Mouse (Mus musculus) intestine, embryonic 14.5 days (tissue): ENCODE measurements around the gene Olfr1037. TPM values are rescaled to one million over a fixed set of nuclear protein-coding genes. Genes with fewer than 3 reads are reported as not detected.
"Not testable (repeated sequence)": the region's sequence is repeated elsewhere in the genome, so short reads cannot be mapped to it uniquely, and the experiment has no call there.

ENCODE experiments used
- ATAC-seq: fragments of 200-750 bp; cut with Nextera tagmentation; replicated peaks from 2 replicates; pipeline ENCODE4 v1.8.0; 2017; ENCODE audit warnings: low read depth, moderate number of reproducible peaks, moderate TSS enrichment, moderate library complexity; ENCODE audit not compliant: low FRiP score, low TSS enrichment
- DNase-seq: peaks from one replicate; pipeline ENCODE4 v3.0.0-alpha.2; 2018; ENCODE audit warnings: low spot score
- H3K27ac ChIP-seq: fragments of 300-500 bp; sonication (generic); 2 replicates; pipeline ENCODE4 v1.5.1; 2014; ENCODE audit warnings: low read depth, mild to moderate bottlenecking, control low read depth
- H3K27me3 ChIP-seq: fragments of 300-500 bp; sonication (generic); replicated peaks from 2 replicates; pipeline ENCODE4 v1.6.1; 2014; ENCODE audit warnings: low read length, control low read depth; ENCODE audit not compliant: control insufficient read depth, insufficient read depth
- H3K36me3 ChIP-seq: fragments of 300-500 bp; sonication (generic); 2 replicates; pipeline ENCODE4 v1.6.1; 2014; ENCODE audit warnings: low read length, control low read depth; ENCODE audit not compliant: control insufficient read depth, insufficient read depth
- H3K4me1 ChIP-seq: fragments of 300-500 bp; sonication (generic); replicated peaks from 2 replicates; pipeline ENCODE4 v1.6.1; 2014; ENCODE audit warnings: low read length, control low read depth, mixed read lengths; ENCODE audit not compliant: control insufficient read depth, insufficient read depth
- H3K4me2 ChIP-seq: fragments of 300-500 bp; sonication (generic); 2 replicates; pipeline ENCODE4 v1.6.1; 2014; ENCODE audit warnings: low read length
- H3K4me3 ChIP-seq: fragments of 300-500 bp; sonication (generic); 2 replicates; pipeline ENCODE4 v1.5.1; 2014; ENCODE audit warnings: low read depth, low read length, control low read depth, mixed read lengths
- H3K9ac ChIP-seq: fragments of 300-500 bp; sonication (generic); 2 replicates; pipeline ENCODE4 v1.6.1; 2014; ENCODE audit warnings: mild to moderate bottlenecking, low read length
- H3K9me3 ChIP-seq: fragments of 300-500 bp; sonication (generic); 2 replicates; pipeline ENCODE4 v1.6.1; 2016; ENCODE audit warnings: low read length, control low read depth; ENCODE audit not compliant: control insufficient read depth
- WGBS: fragments of 180-500 bp; shearing (Covaris S2); extraction: QIAGEN DNeasy Blood & Tissue Kit; methylation state at CpG from one replicate; pipeline ENCODE4 v1.1.7; 2014; 5-methylcytosine and 5-hydroxymethylcytosine counted together
- polyA plus RNA-seq: library from polyadenylated mRNA; unstranded; fragments of >200 nt; fragmentation: Nextera tagmentation; extraction: Ambion mirVana; gene quantifications from 2 replicates; pipeline ENCODE4 v1.2.1, GENCODE M21; 2014

The Olfr1037 gene
- not detected in 2 replicates for polyA plus RNA-seq

DNA sequence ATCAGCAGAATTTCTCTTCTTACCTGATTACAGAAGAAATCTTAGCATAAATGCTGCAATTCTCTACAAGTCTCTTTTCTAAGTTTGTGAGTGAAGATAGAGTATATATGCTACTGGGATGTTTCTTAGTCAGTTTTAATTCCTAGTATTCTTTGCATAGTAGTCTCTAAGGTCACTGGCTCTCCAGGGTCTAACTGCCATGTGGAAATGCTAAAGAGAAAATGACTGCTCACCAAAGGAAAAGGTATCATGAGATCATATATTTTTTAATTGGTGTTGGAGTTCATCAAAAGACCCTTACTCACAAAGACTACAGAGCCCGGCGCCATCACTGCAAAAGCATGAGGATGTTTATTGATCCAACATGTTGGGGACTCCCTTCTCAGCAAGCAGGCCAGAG lies at the start of gene Olfr1037:
TSS of gene Olfr1037 (minus strand) at position 101 of the 400 bp plus-strand sequence.
- no peaks in the 10 kb centered on the region for H3K9me3 ChIP-seq
- H3K4me1 ChIP-seq = no peaks in the 10 kb centered on the region
- ATAC-seq = no peak
- H3K4me2 ChIP-seq = no peak within 1 kb of the TSS
- no peaks in the 10 kb centered on the region for H3K27me3 ChIP-seq
- no peak within 1 kb of the TSS for H3K9ac ChIP-seq
- no peaks in the 10 kb centered on the region for H3K36me3 ChIP-seq
- no peak within 1 kb of the TSS for H3K27ac ChIP-seq
- no peak for DNase-seq
- no peak within 1 kb of the TSS for H3K4me3 ChIP-seq
- WGBS = 99% methylated on average over 2 of the region's 2 CpGs

DNA sequence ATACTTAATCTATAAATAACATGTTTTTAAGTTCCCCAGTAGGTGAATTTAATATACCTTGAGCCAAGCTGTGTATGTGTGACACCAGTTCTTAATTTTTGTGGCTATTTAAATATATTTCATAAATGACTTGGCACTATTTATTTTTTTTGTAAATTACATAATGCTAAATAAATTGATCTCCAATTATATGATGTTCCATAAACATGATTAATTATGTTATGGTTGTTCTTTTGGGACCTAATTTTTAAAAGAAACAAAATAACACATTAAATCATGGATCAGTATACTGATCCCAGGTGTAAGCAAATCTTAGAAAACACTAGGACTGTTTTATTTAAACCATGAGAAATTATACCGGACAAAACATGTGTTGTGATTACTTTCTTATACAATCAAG lies 48.6 kb upstream of the Olfr1037 start, which contains the start of gene Olfr1039:
TSS of gene Olfr1039 (minus strand) at position 101 of the 400 bp plus-strand sequence.
- H3K4me2 ChIP-seq = no peak within 1 kb of the TSS
- H3K9me3 ChIP-seq = no peaks in the 10 kb centered on the region
- ATAC-seq (no peak), DNase-seq (no peak)
- no peaks in the 10 kb centered on the region for H3K27me3 ChIP-seq
- H3K4me3 ChIP-seq = no peak within 1 kb of the TSS
- no peak within 1 kb of the TSS for H3K9ac ChIP-seq
- no peak within 1 kb of the TSS for H3K27ac ChIP-seq
- WGBS = 92% methylated on average over 1 of the region's 1 CpGs
- no peaks in the 10 kb centered on the region for H3K36me3 ChIP-seq
- no peaks in the 10 kb centered on the region for H3K4me1 ChIP-seq

GRCm38 (mm10) chr2:86080478-86080877 lies 6.7 kb downstream of the Olfr1037 start:
- not testable (repeated sequence) for DNase-seq, ATAC-seq, H3K4me1 ChIP-seq, H3K9ac ChIP-seq, H3K4me2 ChIP-seq, H3K9me3 ChIP-seq, H3K27ac ChIP-seq, H3K27me3 ChIP-seq, H3K4me3 ChIP-seq, H3K36me3 ChIP-seq
- WGBS = 91% methylated on average over 1 of the region's 1 CpGs

DNA sequence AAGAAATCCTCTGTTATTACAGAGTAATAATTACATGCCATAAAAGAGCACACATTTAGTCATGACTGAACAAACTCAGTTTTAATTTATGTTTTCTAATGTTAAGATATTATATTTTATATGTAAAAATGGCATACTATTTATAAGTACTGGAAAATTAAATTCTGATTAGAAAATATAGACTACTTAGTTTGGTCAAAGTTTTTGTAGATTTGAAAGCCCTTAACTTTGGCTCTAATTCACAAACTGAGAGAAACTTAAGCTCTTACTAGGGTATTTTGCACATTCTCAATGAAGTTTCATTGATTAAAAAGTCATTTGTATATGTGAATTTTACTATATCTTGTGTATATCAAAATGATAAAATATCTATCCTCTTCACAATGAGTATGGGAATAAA lies 13.5 kb downstream of the Olfr1037 start, which contains the start of gene Olfr1036:
TSS of gene Olfr1036 (plus strand) at position 301 of the 400 bp plus-strand sequence.
- H3K4me3 ChIP-seq, H3K36me3 ChIP-seq, DNase-seq, H3K4me2 ChIP-seq, H3K27ac ChIP-seq, H3K9ac ChIP-seq, H3K9me3 ChIP-seq, H3K4me1 ChIP-seq, H3K27me3 ChIP-seq, ATAC-seq: not testable (repeated sequence)

GRCm38 (mm10) chr2:86070189-86070588 lies 17.0 kb downstream of the Olfr1037 start:
- Histone ChIP-seq H3K27ac (no peak overlapping the region), H3K9ac (no peak overlapping the region), H3K4me2 (no peak overlapping the region), H3K36me3 (no peaks in the 10 kb centered on the region), H3K4me3 (no peak overlapping the region), H3K4me1 (no peaks in the 10 kb centered on the region), H3K27me3 (no peaks in the 10 kb centered on the region), H3K9me3 (no peaks in the 10 kb centered on the region)
- ATAC-seq (no peak), DNase-seq (no peak)
- 87% methylated on average over 8 of the region's 8 CpGs for WGBS

DNA sequence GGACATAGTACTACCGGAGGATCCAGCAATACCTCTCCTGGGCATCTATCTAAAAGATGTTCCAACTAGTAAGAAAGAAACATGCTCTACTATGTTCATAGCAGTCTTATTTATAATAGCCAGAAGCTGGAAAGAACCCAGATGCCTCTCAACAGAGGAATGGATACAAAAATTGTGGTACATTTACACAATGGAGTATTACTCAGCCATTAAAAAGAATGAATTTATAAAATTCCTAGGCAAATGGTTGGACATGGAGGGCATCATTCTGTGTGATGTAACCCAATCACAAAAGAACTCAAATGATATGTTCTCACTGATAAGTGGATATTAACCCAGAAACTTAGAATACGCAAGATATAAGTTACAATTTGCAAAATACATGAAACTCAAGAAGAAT lies 23.4 kb downstream of the Olfr1037 start:
- 97% methylated on average over 2 of the region's 2 CpGs for WGBS
- not testable (repeated sequence) for H3K27me3 ChIP-seq, H3K4me3 ChIP-seq, H3K4me2 ChIP-seq, ATAC-seq, H3K36me3 ChIP-seq, H3K27ac ChIP-seq, H3K4me1 ChIP-seq, H3K9me3 ChIP-seq, DNase-seq, H3K9ac ChIP-seq

DNA sequence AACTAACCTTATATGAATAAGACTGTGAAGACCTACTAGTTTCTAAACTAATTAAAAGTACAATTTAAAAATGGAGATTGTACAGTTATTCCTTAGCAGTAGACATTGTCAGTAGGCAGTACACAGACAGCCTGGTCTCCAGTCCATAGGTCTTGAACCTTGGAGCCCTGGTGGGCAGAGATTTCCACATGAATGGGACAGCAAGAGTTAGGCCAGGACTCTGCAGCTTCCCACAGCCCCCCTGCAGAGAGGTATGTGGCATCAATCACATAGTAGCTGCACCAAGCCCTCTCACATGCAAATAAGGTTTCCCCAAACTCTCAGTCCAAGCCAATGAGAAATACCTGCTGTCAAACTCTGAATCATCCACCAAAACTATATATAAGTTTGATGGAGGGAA lies 36.4 kb downstream of the Olfr1037 start:
- H3K4me3 ChIP-seq, H3K9ac ChIP-seq, H3K4me1 ChIP-seq, H3K36me3 ChIP-seq, ATAC-seq, H3K4me2 ChIP-seq, H3K27me3 ChIP-seq, DNase-seq, H3K27ac ChIP-seq, H3K9me3 ChIP-seq: not testable (repeated sequence)

DNA sequence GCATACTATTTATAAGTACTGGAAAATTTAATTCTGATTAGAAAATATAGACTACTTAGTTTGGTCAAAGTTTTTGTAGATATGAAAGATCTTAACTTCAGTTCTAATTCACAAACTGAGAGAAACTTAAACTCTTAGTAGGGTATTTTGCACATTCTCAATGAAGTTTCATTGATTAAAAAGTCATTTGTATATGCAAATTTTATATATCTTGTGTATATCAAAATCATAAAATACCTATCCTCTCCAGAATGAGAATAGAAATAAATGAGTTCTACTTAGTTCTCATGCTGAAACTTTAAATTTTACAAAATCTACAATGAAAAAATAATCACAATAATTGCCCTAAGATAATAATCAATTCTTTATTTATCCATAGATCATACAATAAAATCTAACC lies 41.6 kb downstream of the Olfr1037 start, which contains the start of gene Olfr1034:
TSS of gene Olfr1034 (plus strand) at position 301 of the 400 bp plus-strand sequence.
- ATAC-seq (no peak), DNase-seq (no peak)
- no peaks in the 10 kb centered on the region for H3K36me3 ChIP-seq
- no peak within 1 kb of the TSS for H3K27ac ChIP-seq
- no peak within 1 kb of the TSS for H3K4me3 ChIP-seq
- H3K27me3 ChIP-seq = no peaks in the 10 kb centered on the region
- H3K4me2 ChIP-seq = no peak within 1 kb of the TSS
- H3K9me3 ChIP-seq = no peaks in the 10 kb centered on the region
- H3K9ac ChIP-seq = no peak within 1 kb of the TSS
- no peaks in the 10 kb centered on the region for H3K4me1 ChIP-seq
